Mouse (Mus musculus): ENCODE results near the gene Gpr173. TPM values are rescaled to one million over a fixed set of nuclear protein-coding genes. Genes with fewer than 3 reads are reported as not detected.
"Not testable (repeated sequence)": the region's sequence is repeated elsewhere in the genome, so short reads cannot be mapped to it uniquely, and the experiment has no call there.

The Gpr173 gene
- 1 to 10 TPM; 3.4 to 3.9 TPM for total RNA-seq (2021)

DNA sequence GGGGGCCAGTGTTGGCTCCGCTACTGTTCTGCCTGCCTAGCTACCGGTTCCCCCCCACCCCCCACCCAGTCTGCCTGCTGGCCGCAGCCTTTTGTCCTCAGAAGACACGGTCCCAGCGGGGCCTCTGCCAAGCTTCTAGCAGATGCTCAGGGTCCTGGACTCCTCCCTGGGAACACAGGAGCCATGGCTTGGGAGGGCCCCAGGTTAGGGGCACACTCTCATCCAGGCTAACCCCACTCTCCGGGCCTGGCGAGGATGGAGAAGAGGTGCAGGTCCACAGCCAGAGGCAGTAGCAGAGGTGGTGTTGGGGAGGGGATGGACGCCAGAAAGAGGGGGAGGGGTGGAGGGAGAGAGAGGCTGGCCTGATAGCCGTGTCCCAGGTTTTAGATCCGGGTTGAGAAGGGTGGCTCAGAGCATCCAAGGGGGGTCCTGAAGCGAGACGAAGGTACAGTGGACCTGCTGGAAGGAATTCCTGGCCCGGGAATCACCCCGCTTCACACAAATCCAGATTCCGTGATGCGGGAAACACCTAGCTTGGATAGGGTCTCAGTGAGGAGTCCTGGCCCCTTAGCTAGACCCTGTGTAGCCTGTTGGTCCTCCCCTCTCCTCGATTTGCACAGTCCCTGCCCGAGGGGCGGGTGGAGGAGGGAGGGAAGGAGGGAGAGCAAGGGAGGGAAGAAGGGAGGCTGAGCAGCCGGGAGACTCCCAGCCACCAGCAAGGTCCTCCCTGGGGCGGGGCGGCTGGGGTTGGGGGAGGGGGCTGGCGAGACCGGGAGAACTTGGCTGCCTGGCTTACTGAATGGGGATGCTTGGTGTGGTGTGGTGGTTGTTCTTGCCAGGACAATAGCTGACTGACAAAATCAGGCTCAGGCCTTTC lies at the start of gene Gpr173:
Gene Gpr173, minus strand, starts transcription at position 308 of the 877 bp plus-strand sequence.
- DNase-seq, result peak; percentile 60

DNA sequence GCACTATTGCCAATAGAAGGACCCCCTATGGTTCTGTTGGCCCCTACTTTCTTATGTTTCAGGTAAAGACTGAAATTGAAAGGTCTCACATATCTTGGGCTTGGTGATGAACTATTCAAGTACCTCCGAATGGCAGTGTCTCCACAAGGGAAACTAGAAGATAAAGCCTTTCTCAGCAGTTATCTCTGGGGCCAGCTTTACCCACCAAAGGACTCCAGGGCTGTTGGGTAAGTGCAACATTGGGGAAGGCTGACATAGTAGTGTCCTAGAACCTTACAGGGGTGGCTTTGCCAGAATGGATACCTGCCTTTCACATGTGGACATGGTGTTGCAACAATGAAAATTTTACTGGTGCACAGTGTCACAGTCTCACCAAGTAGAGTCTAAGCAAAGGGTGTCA lies 34.7 kb upstream of the Gpr173 start:
- DNase-seq, result no peak

DNA sequence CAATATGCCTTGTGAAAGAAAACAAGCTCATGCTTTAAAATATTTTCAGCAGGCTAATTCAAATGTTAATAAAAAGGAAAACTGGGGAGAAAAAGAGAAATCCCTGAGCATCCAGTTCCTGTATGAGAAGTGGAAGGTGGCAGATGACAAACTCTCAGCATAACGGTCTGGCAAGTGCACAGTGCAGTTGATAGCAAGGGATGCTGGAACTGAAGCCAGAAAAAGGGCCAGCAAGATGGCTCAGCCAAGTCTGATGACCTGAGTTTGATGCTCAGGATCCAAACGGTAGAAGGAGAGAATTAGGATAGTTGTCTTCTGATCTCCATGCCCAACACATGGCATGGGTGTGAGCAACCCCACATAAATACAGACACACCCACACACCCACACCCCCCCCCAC lies 31.6 kb upstream of the Gpr173 start:
- DNase-seq, result no peak

DNA sequence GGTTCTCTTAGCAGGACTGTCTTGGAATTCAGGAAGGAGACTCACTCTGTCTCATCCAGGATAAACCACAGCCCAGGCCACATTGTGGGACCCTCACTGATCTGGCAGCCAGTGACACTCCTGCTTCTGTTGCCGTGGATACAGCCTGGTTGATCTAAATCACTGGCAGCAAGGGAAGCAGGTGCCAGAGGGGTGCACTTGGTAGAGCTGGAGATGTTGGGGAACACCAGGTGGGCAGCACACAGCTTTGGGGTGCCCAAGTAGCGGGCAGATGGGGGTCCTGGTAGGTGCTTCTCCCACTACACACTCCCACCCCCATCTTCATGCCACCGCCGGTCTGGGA lies 479 bp downstream of the Gpr173 start:
- DNase-seq, result no peak

DNA sequence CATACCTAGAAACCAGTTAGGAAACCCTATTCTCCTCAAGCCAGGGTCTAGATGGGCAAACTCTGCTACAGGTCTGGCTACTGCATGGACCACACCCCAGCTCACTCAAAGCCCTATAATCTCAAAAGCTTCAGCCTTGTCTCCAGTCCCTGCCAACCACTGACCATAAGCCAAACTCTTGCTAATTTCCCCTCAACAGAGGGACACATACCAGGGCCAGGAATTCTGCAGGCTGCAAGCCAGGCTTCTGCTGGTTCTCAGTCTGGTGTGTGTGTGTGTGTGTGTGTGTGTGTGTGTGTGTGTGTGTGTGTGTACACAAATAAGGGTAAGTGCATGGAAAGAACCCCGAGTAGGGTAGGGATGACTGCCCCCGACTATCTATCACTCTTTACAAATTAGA lies 2.1 kb downstream of the Gpr173 start:
- peak; percentile 46 for DNase-seq

DNA sequence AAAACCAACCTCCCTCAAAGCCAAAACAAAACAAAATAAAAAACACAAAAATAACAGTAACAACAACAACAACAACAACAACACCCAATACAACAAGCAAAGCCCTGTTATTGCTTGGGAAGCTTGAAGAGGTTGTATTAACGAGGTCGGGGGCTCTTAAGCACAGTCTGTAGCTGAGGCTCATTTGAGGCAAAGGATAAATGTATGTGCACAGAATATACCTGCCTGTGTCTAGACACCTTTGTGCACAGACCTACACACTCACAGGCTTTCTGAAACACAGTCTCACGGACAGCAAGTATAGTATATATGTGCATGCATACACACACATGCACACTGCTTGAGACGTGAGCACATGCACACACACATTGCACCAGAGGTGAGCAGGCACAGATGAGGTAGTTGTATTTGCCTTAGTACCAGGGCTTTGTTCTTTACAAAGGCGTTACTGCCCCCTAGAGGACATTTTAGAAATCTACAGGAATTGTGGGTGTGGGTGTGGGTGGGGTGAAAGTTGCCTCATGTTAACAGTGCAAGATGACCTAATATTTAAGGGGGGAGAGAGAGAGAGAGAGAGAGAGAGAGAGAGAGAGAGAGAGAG lies 15.9 kb downstream of the Gpr173 start:
- peak; percentile 43 for DNase-seq

DNA sequence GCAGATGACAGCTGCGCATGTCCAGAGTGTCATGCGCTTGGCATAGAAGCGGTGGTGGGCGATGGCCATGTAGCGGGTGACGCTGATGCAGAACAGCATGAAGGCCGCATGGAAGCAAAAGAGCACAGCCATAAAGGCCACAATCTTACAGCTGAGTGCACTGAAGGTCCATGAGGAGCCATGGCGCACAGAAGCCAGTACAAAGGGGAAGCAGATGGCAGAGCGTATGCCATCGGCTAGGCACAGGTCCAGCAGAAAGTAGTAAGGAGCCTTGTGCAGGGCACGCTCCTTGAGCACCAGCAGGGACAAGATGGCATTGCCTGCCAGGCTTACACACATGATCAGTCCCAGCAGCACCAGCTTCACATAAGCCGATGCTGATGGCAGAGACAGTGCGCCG lies 21.5 kb downstream of the Gpr173 start:
- DNase-seq, result no peak

DNA sequence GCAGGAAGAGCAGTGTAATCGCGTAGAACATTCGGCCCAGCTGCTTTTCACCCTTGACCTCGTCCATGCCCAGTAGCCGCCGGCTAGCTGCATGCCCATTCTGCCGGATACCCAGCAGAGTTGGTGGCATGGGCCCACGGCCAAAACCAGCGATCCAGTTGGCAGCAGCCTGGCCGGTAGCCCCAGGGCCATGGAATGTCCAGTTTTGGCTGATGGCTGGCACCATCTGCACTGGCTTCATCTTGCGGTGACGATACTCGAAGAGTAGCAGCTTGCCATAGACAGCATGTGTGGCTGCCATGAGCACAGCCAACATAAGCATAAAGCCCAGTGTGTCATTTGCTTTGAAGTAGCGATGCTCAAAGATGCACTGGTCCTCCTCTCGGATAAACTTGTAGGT lies 21.9 kb downstream of the Gpr173 start:
- DNase-seq, result no peak

DNA sequence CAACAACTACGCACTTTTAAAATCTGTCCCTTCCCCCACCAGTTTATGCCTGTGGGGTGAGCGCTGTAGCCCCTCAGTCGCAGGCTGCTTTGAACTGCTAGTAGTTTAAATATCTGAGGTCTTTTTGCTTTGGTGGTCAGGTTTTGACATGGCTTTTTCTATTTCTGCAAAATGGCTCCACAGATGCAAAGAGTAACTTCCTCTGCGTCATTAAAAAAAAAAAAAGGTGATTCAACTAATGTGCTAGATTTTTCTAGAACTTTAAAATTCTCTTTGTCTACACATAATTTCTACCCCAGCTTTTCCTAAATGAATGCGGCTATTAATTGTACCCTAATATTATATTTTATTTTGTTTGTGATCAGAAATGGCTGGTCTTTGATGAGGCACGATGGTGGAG lies 25.6 kb downstream of the Gpr173 start:
- DNase-seq, result no peak

DNA sequence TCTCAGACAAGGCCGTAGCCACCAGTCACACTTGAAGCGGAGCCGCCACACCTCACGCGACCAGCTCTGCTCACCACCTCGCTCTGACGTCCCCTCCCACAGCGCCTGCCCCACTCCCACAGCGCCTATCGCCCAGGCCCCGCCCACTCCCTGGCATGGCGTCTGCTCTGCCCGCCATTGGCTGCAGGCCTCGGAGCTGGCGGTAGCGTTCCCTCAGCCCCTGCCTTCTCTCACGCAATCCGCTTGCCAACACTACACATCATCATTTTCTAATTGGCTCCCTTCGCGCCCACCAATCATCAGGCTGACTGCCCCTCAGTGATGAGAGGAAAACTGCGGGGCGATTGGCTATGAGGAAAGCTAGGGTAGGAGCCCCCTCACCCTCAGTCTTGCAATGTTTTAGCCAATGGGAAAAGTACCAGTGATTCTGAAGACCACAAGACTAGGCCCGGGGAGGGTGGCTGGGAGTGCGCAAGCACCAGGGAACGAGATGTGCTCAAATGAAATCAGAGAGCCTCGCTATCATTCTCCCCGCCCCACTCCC lies 26.1 kb downstream of the Gpr173 start, which contains the start of gene Tspyl2:
Gene Tspyl2, minus strand, starts transcription at position 68 of the 544 bp plus-strand sequence.
- peak; percentile 94 for DNase-seq

DNA sequence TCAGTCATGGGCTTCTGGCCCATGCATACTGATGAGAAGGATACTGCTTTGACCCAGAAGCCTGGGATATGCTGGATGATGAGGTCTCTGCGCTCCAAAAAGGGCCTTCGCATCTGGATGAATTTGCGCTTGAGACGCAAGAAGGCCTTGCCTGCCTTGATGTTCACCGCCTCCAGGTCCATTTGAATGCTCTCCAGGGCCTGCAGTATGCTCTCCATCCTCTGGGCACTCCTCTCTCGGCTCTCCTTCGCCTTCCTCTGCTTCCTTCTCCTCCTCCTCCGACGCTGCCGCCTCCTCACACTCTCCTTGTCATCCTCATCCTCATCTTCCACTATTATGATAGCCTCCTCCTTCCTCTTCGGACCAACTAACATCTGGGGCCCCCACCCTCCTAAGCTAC lies 27.0 kb downstream of the Gpr173 start:
- no peak for DNase-seq

DNA sequence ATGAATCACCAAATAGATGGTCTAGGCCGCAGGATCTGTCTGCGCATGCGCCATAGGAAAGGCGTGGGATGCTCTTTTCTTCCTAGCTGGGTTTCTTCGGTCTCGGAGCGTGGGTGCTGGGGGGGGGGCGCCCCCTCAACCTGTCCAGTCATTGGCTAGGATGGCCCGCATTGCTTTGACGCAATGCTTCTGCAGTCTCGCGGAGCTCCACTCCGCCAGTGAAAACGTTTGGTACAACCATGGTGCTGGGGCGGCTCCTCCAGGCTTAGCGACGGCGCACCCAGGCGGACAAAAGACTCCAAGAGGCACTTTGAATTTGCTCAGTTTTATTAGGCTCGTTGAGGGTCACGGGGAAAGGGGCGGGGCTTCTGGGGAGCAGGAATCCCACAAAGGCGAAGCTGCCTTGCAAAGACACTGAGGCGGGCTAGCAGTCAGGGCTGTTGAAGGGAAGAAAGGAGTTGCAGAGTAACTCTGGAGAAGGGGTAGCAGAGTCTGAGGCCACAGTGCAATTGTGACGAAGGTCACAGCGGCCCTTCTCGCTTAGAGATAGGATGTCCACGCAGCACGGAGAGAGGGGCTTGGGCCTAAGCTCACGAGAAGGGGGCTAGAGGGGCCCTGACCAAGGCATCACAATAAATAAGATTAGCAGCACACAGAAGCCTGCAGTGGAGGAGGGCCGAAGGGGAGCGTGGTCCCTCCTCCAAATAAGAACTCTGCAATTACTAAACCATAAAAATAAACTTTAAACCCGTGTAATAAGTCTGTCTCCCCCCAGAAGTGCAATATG lies 31.8 kb downstream of the Gpr173 start:
- DNase-seq, result peak; percentile 89

DNA sequence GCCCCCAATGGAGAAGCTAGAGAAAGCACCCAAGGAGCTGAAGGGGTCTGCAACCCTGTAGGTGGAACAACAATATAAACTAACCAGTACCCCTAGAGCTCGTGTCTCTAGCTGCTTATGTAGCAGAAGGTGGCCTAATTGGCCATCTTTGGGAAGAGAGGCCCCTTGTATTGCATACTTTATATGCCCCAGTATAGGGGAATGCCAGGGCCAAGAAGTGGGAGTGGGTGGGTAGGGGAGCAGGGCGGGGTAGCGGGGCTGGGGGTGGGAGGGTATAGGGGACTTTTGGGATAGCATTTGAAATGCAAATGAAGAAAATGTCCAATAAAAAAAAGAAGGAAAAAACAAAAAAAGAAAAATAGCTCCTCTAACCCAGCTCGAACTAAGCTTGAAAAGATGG lies 32.4 kb downstream of the Gpr173 start:
- not testable (repeated sequence) for DNase-seq

DNA sequence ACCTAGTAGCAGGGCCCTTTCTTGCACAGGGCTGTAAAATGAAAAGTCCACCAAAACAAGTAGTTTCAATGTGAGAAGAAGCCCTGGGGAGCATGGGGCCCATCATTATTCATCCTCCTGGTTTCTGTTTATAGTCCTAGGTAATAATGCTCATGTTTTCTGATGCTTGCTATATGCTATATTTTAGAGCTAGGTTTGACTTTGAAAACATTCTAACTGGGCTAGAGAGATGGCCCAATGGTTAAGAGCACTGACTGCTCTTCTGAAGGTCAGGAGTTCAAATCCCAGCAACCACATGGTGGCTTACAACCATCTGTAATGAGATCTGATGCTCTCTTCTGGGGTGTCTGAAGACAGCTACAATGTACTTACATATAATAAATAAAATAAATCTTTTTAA lies 39.1 kb downstream of the Gpr173 start:
- not testable (repeated sequence) for DNase-seq

DNA sequence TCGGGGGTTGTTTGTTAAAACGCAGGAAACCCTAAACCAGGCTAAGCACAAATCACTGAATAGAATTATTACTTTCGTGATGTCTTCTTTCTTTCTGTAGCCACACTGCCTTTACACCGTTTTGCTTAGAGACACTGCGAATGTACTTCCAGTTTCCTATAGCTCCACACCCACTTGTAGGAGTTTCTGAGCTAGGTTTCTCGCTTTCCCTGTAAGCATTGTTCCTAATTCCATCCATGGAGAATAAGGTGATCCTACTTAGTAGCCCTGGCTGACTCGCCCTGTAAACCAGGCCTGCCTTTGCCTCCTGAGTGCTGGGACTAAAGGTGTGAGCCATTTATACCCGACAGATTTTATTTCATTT lies 40.8 kb downstream of the Gpr173 start:
- DNase-seq, result no peak

DNA sequence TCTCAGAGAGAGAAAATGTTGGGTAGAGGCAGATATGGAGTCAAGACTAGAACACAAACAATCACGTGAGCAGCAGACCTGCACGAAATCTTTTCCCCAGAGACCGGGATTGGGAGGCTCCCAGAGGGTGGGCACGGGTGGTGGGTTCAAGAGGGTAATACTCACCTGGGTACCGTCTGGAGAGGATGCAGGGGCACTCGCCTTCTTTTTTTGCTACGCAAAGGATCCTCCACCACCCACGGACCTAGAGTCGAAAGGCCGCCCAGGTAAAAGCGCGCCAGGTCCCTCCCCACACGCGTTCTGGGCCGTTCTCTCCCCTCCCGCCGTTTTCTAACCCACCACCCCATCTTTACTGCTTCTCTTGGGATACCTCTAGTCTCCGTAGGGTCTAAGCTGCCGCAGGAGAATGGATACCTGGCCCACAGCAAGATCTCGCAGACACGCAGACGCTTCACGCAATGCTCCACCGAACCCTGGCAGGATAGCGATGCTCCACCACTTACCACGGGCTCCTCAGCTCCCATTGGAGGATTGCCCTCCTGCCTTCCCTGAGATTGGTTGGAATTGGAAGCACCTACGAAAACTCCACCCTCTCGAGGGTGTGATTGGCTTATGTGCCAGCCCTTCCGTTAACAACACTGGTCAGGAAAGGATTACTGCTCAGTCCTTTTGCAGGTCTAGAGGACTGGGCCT lies 41.4 kb downstream of the Gpr173 start, which contains the start of gene Kantr:
Gene Kantr, minus strand, starts transcription at position 500 of the 693 bp plus-strand sequence.
- DNase-seq, result peak; percentile 77

DNA sequence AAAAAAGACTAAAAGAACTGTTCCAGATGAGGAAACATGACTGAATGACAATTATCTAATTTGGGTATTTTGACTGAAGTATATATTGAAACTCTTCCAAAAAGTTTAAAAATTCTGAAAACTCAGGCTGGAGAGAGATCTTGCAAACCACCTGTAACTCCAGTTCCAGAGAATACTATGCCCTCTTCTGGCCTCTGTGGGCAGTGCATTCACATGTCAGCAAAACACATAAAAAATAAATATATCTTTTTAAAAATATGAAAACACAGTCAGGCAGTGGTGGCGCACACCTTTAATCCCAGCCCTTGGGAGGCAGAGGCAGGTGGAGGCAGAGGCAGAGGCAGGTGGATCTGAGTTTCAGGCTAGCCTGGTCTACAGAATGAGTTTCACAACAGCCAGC lies 44.9 kb downstream of the Gpr173 start:
- DNase-seq, result no peak

DNA sequence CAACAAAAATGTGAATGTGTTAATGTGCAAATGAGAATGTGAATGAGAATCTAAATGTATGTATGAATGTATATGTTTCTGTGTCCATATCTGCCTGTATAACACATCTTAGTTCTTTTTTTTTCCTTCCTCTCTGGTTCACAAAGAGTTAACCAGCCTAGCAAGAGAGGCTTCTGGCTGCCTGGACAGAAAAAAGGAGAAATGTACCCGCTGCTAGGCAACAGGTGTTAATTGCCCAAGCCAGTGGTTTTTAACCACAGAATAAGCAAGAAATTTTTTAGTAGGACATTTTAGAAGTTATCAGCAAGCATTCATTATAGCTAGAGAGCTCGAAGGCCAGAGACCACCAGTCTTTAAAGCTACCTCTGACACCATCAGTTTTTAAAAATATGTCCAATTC lies 45.7 kb downstream of the Gpr173 start:
- no peak for DNase-seq

DNA sequence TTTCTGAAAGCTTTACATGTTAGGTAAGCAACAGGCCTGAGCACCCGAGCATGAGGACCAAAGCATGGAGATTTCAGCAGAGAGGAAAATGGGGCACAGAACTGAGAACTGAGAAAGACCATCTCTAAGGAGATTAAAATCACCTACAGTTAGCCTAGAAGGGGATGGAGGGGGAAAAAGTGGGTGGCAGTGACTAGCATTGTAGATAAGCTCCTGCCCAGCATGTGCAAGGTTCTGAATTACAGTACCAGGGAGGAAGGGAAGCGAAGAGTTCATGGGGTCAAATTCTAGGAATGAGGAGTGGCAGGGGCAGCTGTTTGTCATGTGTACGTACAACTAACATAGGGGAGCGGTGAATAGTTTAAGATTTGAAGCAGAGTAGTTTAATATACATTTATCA lies 48.0 kb downstream of the Gpr173 start:
- no peak for DNase-seq

DNA sequence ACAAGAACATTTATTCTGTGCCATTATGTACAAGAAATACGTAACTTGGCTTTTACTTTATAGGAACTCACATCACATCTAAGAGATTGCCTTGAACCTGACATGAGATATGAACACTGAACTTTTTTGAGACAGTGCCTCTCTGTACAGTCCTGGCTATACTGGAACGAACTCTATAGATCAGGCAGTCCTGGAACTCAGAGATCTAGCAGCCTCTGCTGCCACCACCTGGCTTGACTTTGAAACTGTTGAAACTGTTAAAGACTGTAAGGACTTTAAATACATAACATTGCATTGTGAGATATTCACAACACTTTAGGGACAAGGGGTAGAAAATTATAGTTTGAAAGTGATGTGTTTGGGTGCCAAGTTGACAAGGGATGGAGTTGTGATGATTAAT lies 60.6 kb downstream of the Gpr173 start:
- DNase-seq, result peak; percentile 66

DNA sequence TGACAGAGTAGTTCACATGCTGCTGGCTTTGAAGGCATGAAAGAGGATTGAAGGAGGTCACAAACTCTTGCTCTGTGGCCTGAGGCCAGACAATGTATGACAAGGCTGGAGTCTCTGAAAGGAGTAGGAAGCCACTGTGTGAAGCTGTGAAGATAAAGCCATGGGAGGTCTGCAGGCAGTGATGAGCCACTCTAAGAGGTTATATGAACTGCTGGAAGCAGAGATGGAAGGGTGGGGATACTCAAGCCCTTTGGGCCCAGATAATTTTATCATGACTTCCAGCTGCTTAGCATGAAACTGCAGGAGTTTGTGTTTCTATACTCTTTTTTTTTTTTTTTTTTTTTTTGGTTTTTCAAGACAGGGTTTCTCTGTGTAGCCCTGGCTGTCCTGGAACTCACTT lies 61.1 kb downstream of the Gpr173 start:
- no peak for DNase-seq

DNA sequence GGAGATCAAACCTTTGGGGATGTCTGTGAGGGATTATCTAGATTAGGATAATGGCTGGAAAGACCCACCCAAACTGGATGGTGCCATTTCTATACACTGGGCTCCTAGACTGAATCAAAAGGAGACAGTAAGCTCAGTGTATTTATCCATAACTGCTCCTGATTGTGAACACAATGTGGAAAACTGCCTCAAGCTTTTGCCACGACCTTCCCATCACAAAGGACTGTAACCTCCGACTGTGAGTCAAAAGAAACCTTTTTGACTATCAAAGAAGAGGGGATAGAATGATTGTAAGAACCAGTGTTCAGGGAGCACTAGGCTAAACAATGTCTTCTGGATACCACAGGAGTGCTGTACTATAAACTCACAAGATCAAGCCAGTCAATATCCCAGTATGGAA lies 62.3 kb downstream of the Gpr173 start:
- no peak for DNase-seq
